Mouse (Mus musculus): ENCODE data around the gene Hcn1.

Gene Hcn1

DNA sequence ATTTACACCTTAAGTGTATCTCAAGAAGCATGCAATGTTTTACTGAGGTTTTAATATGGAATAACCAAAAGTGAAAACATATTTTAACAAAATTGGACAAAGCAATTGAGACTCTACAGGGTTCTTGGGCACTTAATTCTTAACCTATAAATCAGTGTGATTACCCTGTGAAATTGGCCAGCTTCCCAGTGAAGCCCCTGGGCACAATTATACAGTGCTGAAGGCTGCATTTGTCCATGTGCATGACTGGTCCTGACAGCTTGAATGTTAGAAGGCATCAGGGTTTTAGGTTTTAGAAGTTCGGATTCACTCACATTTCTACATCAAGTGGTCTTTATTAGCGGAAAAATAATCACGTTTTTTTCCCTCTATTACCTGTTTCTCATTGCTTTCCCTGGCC is 103.9 kb downstream of the Hcn1 start:
- DNase-seq = no peak

- DNase-seq = no peak
Measured at GRCm38 (mm10) chr13:117706496-117706895, 104.4 kb downstream of the Hcn1 start.

DNA sequence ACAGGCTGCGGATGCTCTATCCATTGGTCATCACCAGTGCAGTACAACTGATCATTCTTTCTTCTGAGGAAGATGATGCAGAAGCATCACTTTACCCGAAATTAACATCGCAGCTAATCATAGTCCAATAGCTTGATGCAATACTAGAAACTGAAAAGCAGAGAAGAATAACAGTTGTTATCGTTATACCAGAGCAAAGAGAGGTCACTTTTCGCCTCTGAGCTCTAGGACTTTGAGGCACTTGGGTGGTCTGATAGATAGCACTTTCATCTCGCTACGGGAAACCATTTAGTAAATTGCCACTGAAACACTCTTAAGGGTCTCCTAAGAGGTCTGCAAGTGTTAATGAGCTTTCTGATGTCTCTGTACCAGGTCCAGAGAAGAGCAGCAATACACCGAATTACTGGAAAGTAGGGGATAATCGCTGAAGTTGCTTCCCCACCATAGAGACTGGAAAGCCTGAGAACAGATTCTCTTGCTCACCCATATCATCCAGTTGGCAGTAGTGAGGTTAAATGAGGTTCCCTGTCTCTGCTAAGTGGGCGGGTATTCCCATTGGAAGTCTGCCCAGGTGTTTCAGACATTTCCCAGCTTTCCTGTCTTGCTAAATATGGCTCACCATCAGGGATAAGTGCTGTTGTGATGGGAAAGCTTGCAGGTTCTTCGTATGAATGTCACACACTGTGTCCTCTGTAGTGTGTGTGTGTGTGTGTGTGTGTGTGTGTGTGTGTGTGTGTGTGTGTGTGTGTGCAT is 105.0 kb downstream of the Hcn1 start:
- no peak for DNase-seq

DNA sequence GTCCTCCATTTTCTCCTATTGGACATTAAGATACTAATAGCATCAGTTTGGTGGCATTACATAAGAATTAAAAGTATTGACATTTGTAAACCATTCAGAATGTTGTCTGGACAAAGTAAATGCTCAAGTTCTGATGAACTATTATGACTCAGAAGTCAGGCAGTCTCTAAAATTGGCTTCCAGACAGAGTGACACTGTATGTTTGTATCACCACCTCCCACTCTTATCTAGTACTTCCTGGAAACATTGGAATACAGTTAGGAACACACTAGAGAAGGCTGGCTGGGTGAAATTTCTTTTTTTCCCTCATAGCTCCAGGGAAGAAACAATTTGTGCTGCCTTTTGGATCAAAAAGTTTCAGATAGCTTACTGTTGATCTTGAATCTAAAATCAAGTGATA is 108.7 kb downstream of the Hcn1 start:
- no peak for DNase-seq

DNA sequence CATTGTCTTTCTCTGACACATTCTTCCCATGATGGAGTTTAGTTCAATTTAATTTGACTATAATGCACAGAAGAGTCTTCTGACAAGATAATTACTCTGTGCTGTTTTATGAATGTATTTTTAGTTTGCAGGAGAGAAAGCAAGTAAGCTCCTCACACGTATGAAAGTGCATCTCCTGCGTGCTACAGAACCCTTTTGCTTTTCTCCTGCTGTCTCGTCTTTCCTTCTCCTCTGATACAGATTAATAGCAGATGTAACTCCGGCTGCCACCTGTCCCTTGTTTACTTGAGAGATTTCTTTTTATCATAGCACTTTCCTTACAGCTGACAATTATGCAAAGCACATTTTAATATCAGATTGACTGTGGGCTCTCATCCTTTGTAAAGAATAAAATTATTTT is 120.0 kb downstream of the Hcn1 start:
- DNase-seq = no peak

DNA sequence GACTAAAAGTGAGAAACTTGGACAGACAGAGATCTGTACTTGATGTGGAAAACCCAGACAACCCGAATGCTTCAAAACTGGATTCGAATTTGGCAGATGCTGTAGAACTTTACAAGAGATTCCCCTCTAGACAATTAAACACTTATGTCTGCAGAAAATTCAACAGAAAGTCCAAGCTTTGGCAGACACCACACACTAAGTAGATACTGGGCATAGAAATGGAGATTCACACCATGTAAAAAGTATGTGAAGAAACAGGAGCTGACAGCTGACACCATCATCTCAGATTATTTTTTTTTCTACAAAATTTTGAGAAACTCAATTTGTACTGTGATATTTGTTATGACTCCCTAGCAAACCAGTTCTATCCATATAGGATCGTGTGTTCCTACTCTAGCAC is 122.0 kb downstream of the Hcn1 start:
- DNase-seq = no peak

DNA sequence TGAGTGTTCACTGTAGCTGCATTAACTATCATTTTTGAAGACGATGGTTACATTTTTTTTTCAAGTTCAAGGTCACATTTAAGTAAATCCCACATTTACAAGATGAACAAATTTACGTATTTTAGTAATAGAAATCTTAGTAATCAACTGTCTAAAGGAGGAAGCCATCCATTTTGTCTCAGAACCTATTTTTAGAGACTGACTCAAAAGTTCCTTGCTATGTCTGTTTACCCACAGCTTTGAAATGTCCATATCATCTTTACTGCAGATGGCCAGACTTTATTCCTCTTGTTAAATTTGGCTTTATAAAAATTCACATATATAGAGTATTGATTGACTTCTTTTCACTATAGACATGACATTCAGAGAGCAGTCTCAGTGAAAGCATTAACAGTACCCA is 126.3 kb downstream of the Hcn1 start:
- no peak for DNase-seq

DNA sequence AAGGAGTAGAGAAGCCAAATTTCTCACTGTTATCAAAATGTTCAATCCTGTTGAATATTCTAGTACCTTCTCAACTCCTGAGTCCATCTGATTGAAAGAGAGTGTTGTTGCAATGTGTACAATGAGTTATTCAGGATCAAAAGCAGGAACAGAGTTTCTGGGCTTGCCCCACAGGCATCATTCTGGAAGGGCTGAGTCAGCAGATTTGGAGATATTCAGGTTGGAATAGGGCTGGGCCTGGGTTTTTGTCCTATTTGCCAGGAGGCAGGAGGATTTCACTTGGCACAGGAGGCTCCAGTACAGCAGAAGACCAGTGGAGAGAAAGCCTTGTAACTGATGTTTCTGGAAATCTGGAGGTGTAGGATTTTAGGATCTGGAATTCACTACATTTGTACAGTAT is 130.6 kb downstream of the Hcn1 start:
- no peak for DNase-seq

- DNase-seq = no peak
Measured at GRCm38 (mm10) chr13:117744451-117744850, 142.3 kb downstream of the Hcn1 start.

DNA sequence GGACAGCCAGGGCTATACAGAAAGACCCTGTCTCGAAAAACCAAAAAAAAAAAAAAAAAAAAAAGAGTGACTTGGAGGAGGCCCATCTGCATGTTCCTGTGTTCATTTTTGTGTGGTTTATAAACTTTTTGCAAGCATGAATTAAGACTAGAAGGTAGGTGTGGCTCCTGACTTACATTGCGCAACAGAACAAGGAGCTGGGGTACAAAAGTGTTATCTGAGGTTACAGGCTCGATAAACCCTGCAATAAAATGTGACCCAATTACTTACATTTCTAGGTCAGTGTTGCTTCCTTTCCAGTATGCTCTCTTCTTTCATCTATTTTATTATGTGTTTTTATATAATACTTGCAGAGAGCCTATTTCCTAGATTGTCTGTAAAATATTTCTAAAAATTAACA is 143.1 kb downstream of the Hcn1 start:
- DNase-seq = no peak

DNA sequence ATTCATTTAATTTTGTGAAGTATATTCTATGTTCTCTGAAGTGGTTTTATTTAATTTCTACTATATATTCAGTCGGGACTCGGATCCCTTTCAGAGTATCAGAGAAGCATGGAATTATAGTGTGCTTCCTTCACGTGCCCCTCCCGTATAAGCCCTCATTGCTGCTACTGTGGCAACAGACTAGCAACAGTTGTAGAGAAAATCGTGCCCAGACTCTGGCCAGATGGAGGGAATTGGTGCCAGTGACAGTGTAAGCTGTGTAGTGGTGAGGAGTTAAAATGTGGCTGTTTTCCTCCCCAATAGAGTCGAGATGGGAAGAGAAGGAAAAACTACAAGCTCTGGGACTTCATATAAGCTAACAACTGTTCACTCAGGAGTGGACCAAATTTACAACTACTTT is 163.4 kb downstream of the Hcn1 start:
- no peak for DNase-seq

GRCm38 (mm10) chr13:117785376-117785775 is 183.3 kb downstream of the Hcn1 start:
- no peak for DNase-seq

DNA sequence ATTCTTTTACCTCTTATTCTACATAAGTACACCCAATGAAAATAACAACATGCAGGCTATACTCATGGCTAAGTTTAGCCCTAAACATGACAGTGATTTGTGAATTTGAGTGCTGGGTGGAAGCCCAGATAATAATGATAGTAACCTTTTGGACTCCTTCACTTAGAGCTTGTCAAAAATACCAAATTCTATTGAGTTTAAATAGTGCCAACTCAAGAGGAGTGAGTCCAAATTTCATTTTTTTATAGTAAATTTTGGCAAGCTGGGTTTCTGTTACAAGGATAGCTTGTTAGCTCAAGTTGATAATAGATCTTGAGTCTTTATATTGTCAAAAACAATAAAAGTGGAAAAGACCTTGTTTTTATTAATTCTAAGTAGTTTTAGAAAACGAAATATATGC is 190.7 kb downstream of the Hcn1 start:
- no peak for DNase-seq

DNA sequence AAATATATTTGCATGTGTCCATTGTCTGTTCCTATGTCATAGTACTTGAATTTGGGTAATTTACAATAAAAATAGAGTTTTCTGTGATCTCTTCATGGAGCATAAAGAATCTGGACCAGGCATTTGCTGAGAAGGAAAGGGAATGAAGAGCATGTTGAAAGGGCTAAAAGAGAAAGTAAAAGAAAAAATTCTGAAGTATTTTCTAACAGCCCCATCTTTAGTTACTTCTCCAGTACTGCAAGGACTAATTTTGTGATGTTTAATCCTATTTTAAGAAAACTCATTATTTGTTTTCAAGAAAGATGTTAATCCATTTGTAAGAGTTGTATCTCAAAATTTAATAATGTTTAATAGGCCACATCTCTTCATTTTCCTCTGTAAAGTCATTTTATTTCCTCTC is 198.9 kb downstream of the Hcn1 start:
- DNase-seq = no peak

GRCm38 (mm10) chr13:117827628-117828027 is 225.5 kb downstream of the Hcn1 start:
- no peak for DNase-seq

GRCm38 (mm10) chr13:117836658-117837057 is 234.5 kb downstream of the Hcn1 start:
- no peak for DNase-seq

DNA sequence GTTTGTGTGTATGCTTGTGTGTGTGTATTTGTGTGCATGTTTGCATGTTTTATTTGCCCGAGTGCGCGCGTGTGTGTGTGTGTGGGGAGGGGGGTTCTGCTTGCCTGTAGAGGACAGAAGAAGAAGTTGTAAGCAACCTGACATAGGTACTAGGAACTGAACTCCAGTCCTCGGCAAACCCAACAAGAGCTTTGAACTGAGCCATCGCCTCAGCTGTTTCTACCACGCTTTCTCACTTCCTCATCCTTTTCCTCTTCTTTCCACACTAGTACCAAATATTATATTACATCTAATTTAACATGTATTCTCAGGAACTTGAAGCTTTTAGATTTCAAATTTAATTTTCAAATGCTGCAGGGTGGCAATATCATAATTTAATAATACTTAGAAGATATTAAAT is 236.1 kb downstream of the Hcn1 start:
- DNase-seq = no peak

DNA sequence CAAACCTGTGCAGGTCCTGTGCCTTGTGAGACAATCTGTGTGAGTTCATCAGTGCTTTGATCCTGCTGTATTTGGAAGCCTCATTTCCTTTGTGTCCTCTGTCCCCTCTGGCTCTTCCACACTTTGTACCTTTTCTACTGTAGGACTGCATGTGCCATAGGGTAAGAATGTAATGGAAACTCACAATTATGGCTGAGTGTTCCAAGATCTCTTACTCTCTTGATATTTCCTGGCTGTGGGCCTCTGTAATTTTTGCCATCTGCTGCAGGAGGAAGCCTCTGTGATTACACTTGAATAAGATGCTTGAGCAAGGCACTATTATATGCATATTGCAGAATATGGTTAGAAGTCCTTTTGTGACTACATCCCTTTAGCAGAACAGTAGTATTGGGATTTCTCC is 240.2 kb downstream of the Hcn1 start:
- DNase-seq = no peak

- no peak for DNase-seq
Measured at GRCm38 (mm10) chr13:117847290-117847689, 245.2 kb downstream of the Hcn1 start.

DNA sequence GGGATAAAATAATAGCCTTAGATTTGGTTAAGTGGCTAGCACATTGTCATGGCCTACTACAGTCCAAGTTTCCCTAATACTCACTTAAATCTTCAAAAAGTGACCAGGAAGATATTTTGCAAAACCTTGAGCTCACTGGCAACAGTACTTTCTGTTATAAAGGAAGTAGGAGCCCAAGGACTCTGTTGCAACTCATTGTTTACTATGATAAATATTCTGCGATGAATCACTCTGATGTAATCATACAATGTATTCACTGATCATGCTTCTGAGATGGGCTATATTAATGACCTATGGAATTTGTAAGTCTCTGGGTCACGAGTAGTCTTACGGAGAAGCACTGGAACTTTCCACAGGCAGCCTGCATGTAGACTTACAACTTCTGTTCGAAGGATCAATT is 246.6 kb downstream of the Hcn1 start:
- DNase-seq = no peak

DNA sequence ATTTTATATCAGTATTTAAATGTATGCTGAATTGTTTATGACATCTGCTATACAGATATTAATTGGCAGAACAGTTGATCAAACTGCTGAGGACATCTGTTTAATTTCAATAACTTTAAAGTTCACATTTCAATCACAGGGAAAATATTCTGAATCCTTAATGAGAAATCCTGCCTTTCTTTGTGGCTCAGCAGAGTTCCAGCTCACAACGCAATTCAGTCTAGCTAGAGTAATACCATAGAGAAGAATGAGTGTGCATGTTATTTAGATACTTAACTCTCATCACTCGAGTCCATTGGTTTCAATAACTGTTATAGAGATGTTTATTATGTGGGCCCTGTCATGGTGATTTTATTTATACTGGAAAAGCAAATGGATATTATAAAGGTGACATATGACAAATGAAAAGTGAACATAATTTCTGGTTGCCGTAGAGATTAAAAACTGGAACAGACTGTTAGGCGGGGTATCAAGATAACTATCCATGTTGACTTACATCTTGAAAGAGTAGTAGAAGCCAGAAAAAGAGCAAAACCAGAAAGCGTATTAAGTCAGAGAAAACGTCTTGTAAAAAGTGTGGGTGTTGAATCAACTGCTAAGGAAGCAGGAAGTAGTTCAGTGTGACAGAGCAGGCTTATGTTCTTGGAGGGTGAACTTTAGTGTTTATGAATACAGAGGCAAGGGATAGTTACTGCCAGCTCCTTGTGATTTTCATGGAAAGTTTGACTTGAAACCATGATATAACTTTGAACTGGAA is 250.0 kb downstream of the Hcn1 start:
- no peak for DNase-seq

DNA sequence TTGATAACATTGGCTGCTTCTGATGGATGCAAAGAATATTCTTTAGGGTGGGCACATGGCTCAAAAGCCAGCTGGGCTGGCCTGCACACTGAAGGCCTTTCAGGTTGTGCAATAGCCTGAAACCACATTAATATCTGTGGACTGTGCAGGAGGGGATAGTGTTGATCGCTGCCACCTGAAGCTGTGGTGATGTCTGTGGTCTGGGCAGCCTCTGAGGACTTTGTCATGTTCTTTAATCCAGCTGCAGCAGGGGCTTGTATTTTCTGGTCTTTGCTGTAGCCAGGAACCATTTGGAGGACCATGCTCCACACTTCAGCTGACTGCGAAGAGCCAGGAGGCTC is 250.6 kb downstream of the Hcn1 start:
- no peak for DNase-seq

DNA sequence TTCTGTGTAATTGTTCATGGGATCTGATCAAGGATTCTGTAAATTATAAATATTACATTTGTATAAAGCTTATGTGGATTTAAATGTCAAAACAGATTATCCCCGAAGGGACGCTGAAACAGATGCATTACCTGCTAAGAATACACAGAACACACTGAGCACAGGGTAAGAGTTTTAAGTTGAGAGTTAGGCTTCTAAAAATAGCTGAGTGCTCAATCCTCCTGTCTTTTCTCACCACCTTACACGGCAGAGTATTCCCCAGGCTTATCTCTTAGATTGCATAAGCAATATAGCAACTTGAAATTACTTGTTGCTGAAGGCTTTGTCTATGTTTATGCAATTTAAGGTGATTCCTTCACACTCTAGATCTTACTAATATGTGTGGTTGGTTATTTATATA is 256.3 kb downstream of the Hcn1 start:
- DNase-seq = no peak

DNA sequence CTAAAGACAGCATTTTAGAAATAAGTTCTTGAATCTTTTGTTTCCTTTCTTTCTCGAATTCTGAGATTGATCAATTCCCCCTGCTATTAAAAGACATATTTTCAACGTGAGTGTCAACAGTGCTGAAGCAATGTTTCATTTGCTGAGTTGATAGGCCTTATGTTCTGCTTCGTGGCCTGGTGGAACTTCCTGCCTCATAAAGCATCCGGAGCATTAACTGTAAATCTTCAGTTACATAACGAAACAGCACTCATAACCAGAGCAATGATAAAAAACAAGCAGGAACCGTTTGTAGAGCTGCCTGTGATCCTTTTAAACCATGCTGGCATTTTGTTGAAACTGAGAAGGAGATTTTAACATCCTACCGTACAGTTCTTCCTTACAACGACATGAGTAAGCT is 275.7 kb downstream of the Hcn1 start:
- DNase-seq = no peak
